Mouse (Mus musculus) subcutaneous adipose tissue, adult 2 months (tissue): ENCODE data around the gene Gm21094. TPM values are rescaled to one million over a fixed set of nuclear protein-coding genes. Genes with fewer than 3 reads are reported as not detected.

Source experiments
- polyA plus RNA-seq: library from polyadenylated mRNA; depleted of rRNA; stranded (reverse); fragments of >200 nt; gene quantifications from 2 replicates; pipeline ENCODE4 v1.2.3, GENCODE M21; 2012; ENCODE audit warnings: low replicate concordance; rRNA removed

Gene Gm21094
- not detected in 2 replicates for polyA plus RNA-seq

DNA sequence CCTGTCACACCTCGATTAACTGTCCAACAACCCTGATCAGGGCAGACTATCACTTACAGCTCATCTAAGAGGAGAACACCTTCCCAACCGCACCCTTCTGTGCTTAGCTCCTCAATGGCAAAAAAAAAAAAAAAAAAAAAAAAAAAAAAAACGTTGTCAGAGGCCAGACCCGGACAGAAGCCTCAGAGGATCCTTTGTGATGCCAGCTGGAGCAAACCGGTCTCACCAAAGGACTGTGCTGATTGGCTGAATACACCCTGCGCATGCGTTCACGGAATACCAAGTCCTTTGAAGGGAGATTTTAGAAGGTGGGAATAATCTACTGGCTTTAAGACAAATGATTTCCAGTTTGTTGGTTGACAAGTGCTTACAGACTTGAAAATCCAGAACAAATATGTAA, at the start of gene Gm21094:
Gene Gm21094 (minus strand): TSS at position 101 of the 400 bp plus-strand sequence.

